Mouse (Mus musculus): Measurements from ENCODE around the gene Irak1bp1. TPM values are rescaled to one million over a fixed set of nuclear protein-coding genes. Genes with fewer than 3 reads are reported as not detected.

Gene Irak1bp1
- polyA plus RNA-seq, 1 experiment from 2014 or later: 38.3 TPM

- peaks cover 21% of the 10 kb centered on the region for H3K4me1 ChIP-seq (replicated peaks; ENCODE audit: control insufficient read depth, insufficient read depth, low read length)
- H3K9me3 ChIP-seq (ENCODE audit: control insufficient read depth, low read length): no peaks in the 10 kb centered on the region
- peak; percentile 96 for ATAC-seq (ENCODE audit: low FRiP score)
- H3K36me3 ChIP-seq (replicated peaks; ENCODE audit: control insufficient read depth, insufficient read depth): no peaks in the 10 kb centered on the region
- no peaks in the 10 kb centered on the region for H3K27me3 ChIP-seq (ENCODE audit: control insufficient read depth, insufficient read depth, low read length)
- H3K4me3 ChIP-seq (replicated peaks; ENCODE audit: low read length): peak overlapping the region; percentile 93
- H3K27ac ChIP-seq: peak overlapping the region; percentile 96
- under 1% methylated on average over 64 of the region's 65 CpGs for WGBS
- H3K4me2 ChIP-seq (replicated peaks): peak overlapping the region; percentile 69
- peak; percentile 93 for DNase-seq (ENCODE audit: low spot score)
- H3K9ac ChIP-seq: peak overlapping the region; percentile 93
Observed at GRCm38 (mm10) chr9:82829693-82830430, 522 bp downstream of the Irak1bp1 start.

DNA sequence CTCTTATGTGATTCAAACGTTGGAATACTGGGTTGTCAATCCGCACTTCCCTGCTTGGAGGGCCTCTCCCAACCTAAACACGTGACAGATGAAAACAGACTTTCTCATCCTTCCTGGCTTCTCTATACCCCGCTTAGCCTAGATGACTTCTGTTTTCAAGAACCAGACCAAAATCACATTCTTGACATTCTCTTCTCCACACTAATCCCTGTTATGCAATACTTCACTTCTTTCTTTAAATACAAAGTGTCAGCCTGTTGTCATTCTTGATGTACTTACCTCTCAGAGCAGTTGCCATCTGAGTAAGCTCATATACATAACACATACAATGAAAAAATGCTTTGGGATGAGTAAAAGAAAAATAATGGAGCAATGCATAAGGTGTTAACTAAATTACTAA is 2.6 kb downstream of the Irak1bp1 start:
- ATAC-seq (ENCODE audit: low FRiP score): no peak
- no peak for DNase-seq (ENCODE audit: low spot score)
- Histone ChIP-seq H3K4me2 (replicated peaks) (peak overlapping the region; percentile 24), H3K27me3 (ENCODE audit: control insufficient read depth, insufficient read depth, low read length) (no peaks in the 10 kb centered on the region), H3K9ac (no peak overlapping the region), H3K9me3 (ENCODE audit: control insufficient read depth, low read length) (no peaks in the 10 kb centered on the region), H3K4me3 (replicated peaks; ENCODE audit: low read length) (no peak overlapping the region), H3K4me1 (replicated peaks; ENCODE audit: control insufficient read depth, insufficient read depth, low read length) (peaks cover 21% of the 10 kb centered on the region), H3K27ac (no peak overlapping the region), H3K36me3 (replicated peaks; ENCODE audit: control insufficient read depth, insufficient read depth) (no peaks in the 10 kb centered on the region)
- WGBS: 64% methylated on average over 4 of the region's 4 CpGs

DNA sequence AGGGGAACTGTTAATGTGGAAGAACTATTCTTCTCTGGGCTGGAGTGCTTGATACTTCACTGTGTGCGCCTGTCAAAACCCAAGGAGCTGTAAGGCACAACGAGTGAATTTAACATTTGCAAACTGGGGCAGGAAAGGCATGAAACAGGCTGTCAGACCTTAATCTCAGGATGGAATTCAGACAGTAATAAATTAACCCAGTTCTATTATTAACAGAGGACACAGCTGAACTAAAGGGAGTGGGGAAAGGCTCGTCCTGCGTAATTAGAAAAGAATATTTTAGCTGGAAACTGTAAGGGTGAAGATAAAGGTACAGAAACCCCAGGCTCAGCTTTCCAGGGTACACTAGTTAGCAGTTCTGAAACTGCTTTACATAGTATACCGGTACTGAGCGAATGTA is 6.6 kb downstream of the Irak1bp1 start:
- Histone ChIP-seq H3K36me3 (replicated peaks; ENCODE audit: control insufficient read depth, insufficient read depth) (peaks cover 31% of the 10 kb centered on the region), H3K27ac (no peak overlapping the region), H3K27me3 (ENCODE audit: control insufficient read depth, insufficient read depth, low read length) (no peaks in the 10 kb centered on the region), H3K4me2 (replicated peaks) (no peak overlapping the region), H3K9ac (no peak overlapping the region), H3K4me3 (replicated peaks; ENCODE audit: low read length) (no peak overlapping the region), H3K4me1 (replicated peaks; ENCODE audit: control insufficient read depth, insufficient read depth, low read length) (peaks cover 9% of the 10 kb centered on the region; the same call in 1 of the 2 replicates), H3K9me3 (ENCODE audit: control insufficient read depth, low read length) (no peaks in the 10 kb centered on the region)
- DNase-seq (ENCODE audit: low spot score): no peak
- no peak for ATAC-seq (ENCODE audit: low FRiP score)
- 68% methylated on average over 6 of the region's 6 CpGs for WGBS

DNA sequence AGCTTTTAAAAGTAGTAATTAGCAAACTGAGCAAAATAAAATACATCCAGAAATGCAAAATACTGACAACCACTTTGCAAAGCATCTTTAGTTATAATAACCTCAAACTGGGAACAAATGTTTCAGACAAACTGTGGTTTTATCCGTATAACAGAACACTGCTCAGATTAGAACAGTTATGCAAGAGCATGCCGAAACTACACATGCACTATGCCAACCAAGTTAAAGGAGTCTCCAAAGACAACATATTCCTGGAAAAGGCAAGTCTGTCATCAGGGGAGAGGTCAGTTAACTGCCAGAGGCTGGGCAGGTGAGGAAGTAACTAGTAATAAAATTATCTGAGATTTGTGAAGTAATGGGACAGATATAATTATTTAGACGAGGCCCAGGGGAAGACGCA is 13.3 kb downstream of the Irak1bp1 start:
- H3K36me3 ChIP-seq (replicated peaks; ENCODE audit: control insufficient read depth, insufficient read depth): peaks cover 56% of the 10 kb centered on the region
- WGBS: 94% methylated on average over 4 of the region's 4 CpGs
- no peak for DNase-seq (ENCODE audit: low spot score)

DNA sequence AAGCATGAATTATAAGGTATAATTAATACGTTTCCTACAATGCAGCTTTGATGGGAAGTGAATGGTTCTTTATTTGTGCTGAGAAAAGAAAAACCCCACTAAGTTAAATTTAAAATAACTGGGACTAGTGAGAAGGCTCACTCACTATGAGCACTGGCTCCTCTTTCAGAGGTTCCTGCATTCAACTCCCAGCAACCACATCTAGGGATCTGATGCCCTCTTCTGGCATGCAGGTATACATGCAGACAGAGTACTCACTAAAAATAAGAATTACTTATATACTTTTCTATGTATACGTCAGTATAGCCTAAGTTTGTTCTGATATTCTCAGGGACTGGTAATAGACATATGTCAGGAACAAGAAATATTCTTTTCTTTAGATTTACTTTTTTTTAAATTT is 24.7 kb downstream of the Irak1bp1 start:
- DNase-seq (ENCODE audit: low spot score) (no peak), ATAC-seq (ENCODE audit: low FRiP score) (peak; percentile 65; the same call in 1 of the 2 replicates)
- no peaks in the 10 kb centered on the region for H3K27me3 ChIP-seq (ENCODE audit: control insufficient read depth, insufficient read depth, low read length)
- H3K27ac ChIP-seq: no peak overlapping the region
- H3K36me3 ChIP-seq (replicated peaks; ENCODE audit: control insufficient read depth, insufficient read depth): no peaks in the 10 kb centered on the region
- H3K4me3 ChIP-seq (replicated peaks; ENCODE audit: low read length): no peak overlapping the region
- no peaks in the 10 kb centered on the region for H3K4me1 ChIP-seq (replicated peaks; ENCODE audit: control insufficient read depth, insufficient read depth, low read length)
- WGBS: 63% methylated on average over 2 of the region's 2 CpGs
- H3K9ac ChIP-seq: no peak overlapping the region
- H3K9me3 ChIP-seq (ENCODE audit: control insufficient read depth, low read length): no peaks in the 10 kb centered on the region
- H3K4me2 ChIP-seq (replicated peaks): no peak overlapping the region

More for the DNA sequence above, 13.3 kb downstream of the Irak1bp1 start:
- Histone ChIP-seq H3K4me2 (replicated peaks) (no peak overlapping the region), H3K27me3 (ENCODE audit: control insufficient read depth, insufficient read depth, low read length) (no peaks in the 10 kb centered on the region), H3K4me1 (replicated peaks; ENCODE audit: control insufficient read depth, insufficient read depth, low read length) (no peaks in the 10 kb centered on the region), H3K9ac (no peak overlapping the region), H3K4me3 (replicated peaks; ENCODE audit: low read length) (no peak overlapping the region), H3K27ac (no peak overlapping the region), H3K9me3 (ENCODE audit: control insufficient read depth, low read length) (no peaks in the 10 kb centered on the region)
- ATAC-seq (ENCODE audit: low FRiP score): no peak

GRCm38 (mm10) chr9:82854973-82855614 is 25.8 kb downstream of the Irak1bp1 start:
- Histone ChIP-seq H3K4me1 (replicated peaks; ENCODE audit: control insufficient read depth, insufficient read depth, low read length) (no peaks in the 10 kb centered on the region), H3K4me3 (replicated peaks; ENCODE audit: low read length) (no peak overlapping the region), H3K27me3 (ENCODE audit: control insufficient read depth, insufficient read depth, low read length) (no peaks in the 10 kb centered on the region), H3K36me3 (replicated peaks; ENCODE audit: control insufficient read depth, insufficient read depth) (no peaks in the 10 kb centered on the region), H3K4me2 (replicated peaks) (no peak overlapping the region), H3K9ac (no peak overlapping the region), H3K27ac (no peak overlapping the region), H3K9me3 (ENCODE audit: control insufficient read depth, low read length) (no peaks in the 10 kb centered on the region)
- no peak for DNase-seq (ENCODE audit: low spot score)
- 36% methylated on average over 3 of the region's 3 CpGs for WGBS
- ATAC-seq (ENCODE audit: low FRiP score): no peak

DNA sequence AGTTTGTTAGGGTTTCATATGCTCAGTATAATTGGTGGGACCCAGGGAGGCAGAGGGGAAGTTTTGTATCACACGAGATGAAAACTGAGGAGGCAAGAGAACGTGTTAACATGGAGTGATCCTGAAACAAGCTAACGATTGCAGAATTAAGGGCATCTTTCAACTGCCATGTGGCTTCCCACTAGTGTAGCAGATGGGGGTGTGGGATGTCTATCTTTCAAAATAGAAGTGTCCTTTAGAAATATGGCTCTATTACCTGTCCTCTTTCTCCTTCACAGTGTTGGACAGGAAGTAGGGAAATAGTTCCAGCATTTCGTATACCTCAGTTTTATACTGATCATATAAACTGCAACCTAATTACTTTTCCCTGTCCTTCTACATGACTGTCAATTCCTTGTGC is 26.9 kb downstream of the Irak1bp1 start:
- 83% methylated on average over 4 of the region's 4 CpGs for WGBS

GRCm38 (mm10) chr9:82860805-82861204 is 31.5 kb downstream of the Irak1bp1 start:
- Histone ChIP-seq H3K27ac (no peak overlapping the region), H3K9ac (no peak overlapping the region), H3K4me2 (replicated peaks) (no peak overlapping the region), H3K36me3 (replicated peaks; ENCODE audit: control insufficient read depth, insufficient read depth) (peaks cover 6% of the 10 kb centered on the region; the same call in 1 of the 2 replicates), H3K4me3 (replicated peaks; ENCODE audit: low read length) (no peak overlapping the region), H3K27me3 (ENCODE audit: control insufficient read depth, insufficient read depth, low read length) (no peaks in the 10 kb centered on the region), H3K4me1 (replicated peaks; ENCODE audit: control insufficient read depth, insufficient read depth, low read length) (0 out of 2 replicates have a peak, but pooled peaks cover 2% of the 10 kb centered on the region), H3K9me3 (ENCODE audit: control insufficient read depth, low read length) (no peaks in the 10 kb centered on the region)
- ATAC-seq (ENCODE audit: low FRiP score): no peak
- WGBS: over 99% methylated on average over 2 of the region's 2 CpGs
- no peak for DNase-seq (ENCODE audit: low spot score)

More for the DNA sequence above, 26.9 kb downstream of the Irak1bp1 start:
- H3K36me3 ChIP-seq (replicated peaks; ENCODE audit: control insufficient read depth, insufficient read depth): no peaks in the 10 kb centered on the region
- H3K4me3 ChIP-seq (replicated peaks; ENCODE audit: low read length): no peak overlapping the region
- no peak overlapping the region for H3K9ac ChIP-seq
- DNase-seq (ENCODE audit: low spot score) (no peak), ATAC-seq (ENCODE audit: low FRiP score) (no peak)
- H3K4me2 ChIP-seq (replicated peaks): no peak overlapping the region
- H3K27me3 ChIP-seq (ENCODE audit: control insufficient read depth, insufficient read depth, low read length): no peaks in the 10 kb centered on the region
- no peaks in the 10 kb centered on the region for H3K9me3 ChIP-seq (ENCODE audit: control insufficient read depth, low read length)
- no peaks in the 10 kb centered on the region for H3K4me1 ChIP-seq (replicated peaks; ENCODE audit: control insufficient read depth, insufficient read depth, low read length)
- no peak overlapping the region for H3K27ac ChIP-seq

- Histone ChIP-seq H3K9me3 (ENCODE audit: control insufficient read depth, low read length) (no peaks in the 10 kb centered on the region), H3K4me1 (replicated peaks; ENCODE audit: control insufficient read depth, insufficient read depth, low read length) (0 out of 2 replicates have a peak, but pooled peaks cover 2% of the 10 kb centered on the region), H3K27me3 (ENCODE audit: control insufficient read depth, insufficient read depth, low read length) (no peaks in the 10 kb centered on the region), H3K4me2 (replicated peaks) (no peak overlapping the region), H3K36me3 (replicated peaks; ENCODE audit: control insufficient read depth, insufficient read depth) (peaks cover 8% of the 10 kb centered on the region), H3K4me3 (replicated peaks; ENCODE audit: low read length) (no peak overlapping the region), H3K9ac (no peak overlapping the region), H3K27ac (no peak overlapping the region)
- DNase-seq (ENCODE audit: low spot score) (no peak), ATAC-seq (ENCODE audit: low FRiP score) (no peak)
- 89% methylated on average over 4 of the region's 4 CpGs for WGBS
Observed at GRCm38 (mm10) chr9:82861316-82861715, 32.0 kb downstream of the Irak1bp1 start.
